Mouse (Mus musculus) lung, adult 2 months (tissue): ENCODE data around the gene Abca6.

ENCODE experiments used
- CTCF ChIP-seq: fragments of 200-500 bp; IDR thresholded peaks from 2 replicates; pipeline ENCODE4 v1.5.1; 2011; ENCODE audit warnings: mild to moderate bottlenecking, low read length, control low read depth; ENCODE audit not compliant: insufficient read depth
- POLR2A ChIP-seq: fragments of 200-500 bp; IDR thresholded peaks from 2 replicates; pipeline ENCODE4 v1.6.1; 2011; ENCODE audit warnings: low read depth, mild to moderate bottlenecking, control low read depth, low read length, borderline replicate concordance; ENCODE audit errors: extremely low read depth

DNA sequence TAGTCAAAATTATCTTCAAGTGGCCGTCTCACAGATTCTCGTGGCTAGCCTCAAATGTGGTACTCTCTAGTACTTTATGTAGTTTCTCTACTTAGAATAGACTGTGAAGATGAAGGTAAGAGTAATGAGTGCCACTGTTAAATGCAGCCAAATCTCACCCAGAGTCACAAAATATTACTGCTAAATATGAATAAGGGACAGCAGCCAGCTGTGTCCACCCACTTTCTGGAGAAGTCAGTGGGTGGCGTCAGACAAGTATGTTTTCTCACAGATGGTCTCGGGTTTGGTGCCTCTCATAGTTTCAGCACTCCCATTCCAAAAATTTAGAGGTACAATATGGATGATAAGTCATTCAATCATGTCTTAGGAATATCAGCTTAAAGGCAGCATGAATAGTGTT is 56.3 kb downstream of the Abca6 start:
- TF ChIP-seq CTCF (no peak), POLR2A (no peak)
